In genomic region chr2:34943556-34944120, GRCm38 (mm10) we compare ENCODE assay signal across 1 mouse cellular context.
TF ChIP-seq lines count a peak whose summit lies in the region.

No protein-coding gene starts in this region.

TF ChIP-seq in CH12.LX, 34 proteins besides CTCF, POLR2A, EP300 and RAD21 (continued from another document):
- TF ChIP-seq E2F4 (IDR thresholded peaks at IDR 0.05; ENCODE audit: insufficient replicate concordance, low read depth, low read length) (no peak), USF1 (IDR thresholded peaks at IDR 0.05; ENCODE audit: low read depth, low read length) (no peak), SMC3 (IDR thresholded peaks at IDR 0.05; ENCODE audit: low read depth, low read length) (no peak), ZC3H11A (IDR thresholded peaks at IDR 0.05; ENCODE audit: low read depth, low read length) (no peak), USF2 (conservative IDR thresholded peaks at IDR 0.05; ENCODE audit: low read depth, low read length) (no peak), HCFC1 (IDR thresholded peaks at IDR 0.05; ENCODE audit: low read depth, low read length) (no peak)
